Mouse (Mus musculus) left cerebral cortex, postnatal 10 days (tissue): ENCODE measurements at regions not wholly inside any gene's neighbourhood (a gene's known extent, or its start where the extent isn't known, plus 50 kb on each side); places are given as distances from the start of the nearest gene placed in this dataset.

ENCODE experiments used
- DNase-seq, 2 experiments: peaks; one replicate each; pipeline ENCODE4 v3.0.0; 2021 to 2022; ENCODE audit warnings: low spot score in 2 of 2, mixed read lengths in 1 of 2; ENCODE audit errors: extremely low spot score in 1 of 2
- intact Hi-C: fragments of 180-260 bp; cut with DNase I; formaldehyde crosslinking; loops from one replicate; pipeline ENCODE4 v1.15.1; 2025

DNA sequence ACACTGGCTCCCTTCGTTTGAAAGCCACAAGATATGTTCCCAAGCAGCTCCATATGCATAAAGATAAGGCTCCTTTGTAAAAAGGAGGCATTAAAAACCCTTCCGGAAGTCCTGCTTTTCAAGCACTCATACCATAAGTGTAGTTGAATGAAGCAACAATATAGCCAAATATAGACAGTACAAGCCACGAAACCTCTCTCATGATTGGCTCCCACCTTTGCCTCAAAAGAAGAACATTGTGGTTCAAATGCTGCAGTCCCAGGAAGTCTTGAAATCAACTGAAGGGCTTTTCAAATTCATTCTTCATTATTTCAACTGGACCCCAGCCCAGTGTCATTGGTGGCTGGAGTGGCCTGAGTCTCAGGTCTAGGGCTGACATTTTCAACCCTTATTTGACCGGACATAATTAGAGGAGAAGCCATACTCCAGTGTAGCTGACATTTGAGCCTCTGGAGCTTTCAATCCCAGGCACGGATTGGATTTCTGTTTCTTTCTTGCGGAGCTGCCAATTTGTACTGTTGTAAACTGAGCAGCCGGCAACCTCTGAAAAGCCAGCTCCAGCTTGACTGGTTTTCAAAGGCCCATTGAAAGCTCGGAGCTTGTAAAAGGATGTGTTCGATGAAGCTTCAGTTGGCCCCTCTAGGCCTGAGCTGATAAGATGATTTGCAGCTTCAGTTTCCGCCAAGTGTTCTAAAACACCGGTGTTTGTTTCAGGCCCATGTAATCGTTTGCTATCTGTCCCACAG lies 105.4 kb downstream of the Tmsb4x start:
- peak in 1 of 2 experiments; percentile 13 for DNase-seq
- intact Hi-C loops, result no loop called here

DNA sequence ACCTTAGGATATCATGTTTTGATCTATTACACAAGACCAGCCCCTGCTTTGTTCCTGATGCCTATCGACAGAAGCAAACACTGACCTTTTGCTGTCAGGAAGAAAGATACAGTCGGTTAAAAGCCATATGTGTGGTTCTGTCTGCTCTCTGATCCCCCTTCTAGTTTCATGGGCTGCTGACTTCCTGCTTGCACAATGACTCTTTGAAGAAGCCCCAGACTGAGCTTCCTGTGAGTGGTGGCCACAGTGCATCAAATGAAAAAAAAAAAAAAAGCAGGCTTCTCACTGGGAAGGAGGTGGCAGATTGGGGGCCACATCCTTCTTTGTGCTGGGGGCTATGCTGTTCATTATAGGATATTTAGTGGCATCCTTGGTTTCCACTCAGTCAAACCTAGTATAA lies 107.2 kb downstream of the Tmsb4x start:
- intact Hi-C loops, result no loop called here
- DNase-seq, result no peak

DNA sequence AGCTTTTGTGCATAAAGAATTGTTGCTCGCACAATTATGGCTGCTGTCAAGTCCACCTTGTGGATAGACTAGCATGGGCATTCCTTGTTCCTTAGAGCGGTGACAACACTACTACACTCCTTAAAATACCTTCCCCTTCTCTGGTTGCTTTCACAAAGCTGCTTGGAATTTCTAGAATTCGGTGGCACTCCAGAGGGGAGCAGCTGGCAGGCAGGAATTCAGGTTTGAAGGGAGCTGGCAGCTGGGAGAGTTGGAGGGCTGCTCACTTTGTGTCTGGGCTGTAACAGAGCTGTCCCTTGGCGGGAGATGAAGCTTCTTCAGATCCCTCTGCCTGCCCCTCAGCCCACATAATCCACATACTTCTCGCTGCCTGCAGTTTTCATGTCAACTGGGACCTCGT lies 109.7 kb downstream of the Tmsb4x start:
- no peak for DNase-seq
- intact Hi-C loops, result no loop called here

DNA sequence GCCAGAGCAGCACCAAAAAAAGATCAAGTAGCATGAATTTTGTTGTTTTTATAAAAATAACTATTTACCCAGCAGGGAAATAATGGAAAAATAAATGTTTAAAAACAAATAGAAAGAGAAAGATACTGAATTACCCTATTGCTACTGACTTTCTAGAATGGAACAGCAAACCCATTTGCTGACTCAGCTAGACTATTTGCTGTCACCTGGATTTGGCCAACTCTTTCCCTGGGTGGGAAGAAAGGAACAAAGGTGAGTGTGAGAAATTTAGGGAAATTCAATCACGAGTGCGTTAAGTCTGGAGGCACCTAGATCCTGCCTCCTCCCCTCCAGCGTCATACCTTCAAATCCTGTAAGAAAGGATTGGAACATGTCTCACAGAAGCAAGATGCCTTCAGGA lies 110.2 kb downstream of the Tmsb4x start:
- intact Hi-C loops, result no loop called here
- no peak for DNase-seq

DNA sequence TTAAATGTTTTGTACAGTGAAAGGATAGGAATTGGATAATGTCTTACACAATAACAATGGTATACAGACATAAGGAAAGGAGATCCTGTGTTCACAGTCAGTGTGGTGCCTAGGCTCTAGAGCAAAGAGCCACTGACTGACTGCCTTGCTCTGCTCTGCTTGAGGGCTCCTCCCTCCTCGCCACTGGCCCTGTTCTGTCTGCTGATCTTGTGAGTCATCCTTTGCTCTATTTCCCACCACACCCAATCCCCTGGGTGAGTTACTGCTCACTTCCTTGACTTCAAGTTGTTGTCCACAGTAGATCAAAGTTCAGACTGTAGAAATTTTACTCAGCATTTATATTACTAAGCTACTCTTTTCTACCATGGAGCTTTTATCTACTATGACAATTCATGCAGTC lies 117.3 kb downstream of the Tmsb4x start:
- DNase-seq, result peak in 1 of 2 experiments; percentile 55
- intact Hi-C loops, result no loop called here

DNA sequence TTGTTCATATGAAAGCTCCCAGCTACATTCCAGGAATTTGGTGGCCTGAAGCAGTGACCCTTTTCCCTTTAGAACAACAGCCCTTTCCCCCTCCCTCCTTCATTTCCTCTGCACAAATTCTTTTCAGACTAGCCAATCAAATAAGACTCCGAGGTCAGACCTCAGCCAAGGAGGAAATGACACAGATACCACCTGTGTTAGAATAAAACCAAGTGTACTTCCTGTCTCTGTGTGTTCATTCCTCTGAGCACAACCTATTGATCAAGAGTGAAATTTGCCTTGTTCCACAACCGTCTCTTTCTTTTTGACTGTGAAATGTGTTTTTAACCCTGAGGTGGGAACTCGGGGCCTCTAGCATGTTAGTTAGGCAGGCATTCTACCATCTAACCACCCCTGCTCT lies 120.2 kb downstream of the Tmsb4x start:
- DNase-seq, result no peak
- intact Hi-C loops, result no loop called here

DNA sequence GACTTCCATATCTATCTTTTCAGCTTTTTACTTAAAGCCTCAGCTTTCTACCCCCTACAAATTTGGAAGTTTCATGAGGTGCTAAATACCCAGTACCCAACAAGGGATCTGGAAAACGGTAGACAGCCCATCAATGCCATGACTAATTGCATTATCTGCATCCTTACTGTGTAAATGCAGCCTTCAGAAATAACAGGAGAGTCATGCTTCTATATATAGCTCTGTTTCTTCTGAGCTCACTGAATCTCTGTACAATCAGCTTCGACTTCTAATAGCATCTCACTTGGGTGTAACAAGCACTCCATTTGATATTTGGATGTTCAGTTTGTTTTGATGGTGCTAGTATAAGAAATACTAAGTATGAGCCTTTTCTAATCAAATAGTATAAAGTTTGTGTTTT lies 120.7 kb downstream of the Tmsb4x start:
- intact Hi-C loops, result no loop called here
- DNase-seq, result no peak

DNA sequence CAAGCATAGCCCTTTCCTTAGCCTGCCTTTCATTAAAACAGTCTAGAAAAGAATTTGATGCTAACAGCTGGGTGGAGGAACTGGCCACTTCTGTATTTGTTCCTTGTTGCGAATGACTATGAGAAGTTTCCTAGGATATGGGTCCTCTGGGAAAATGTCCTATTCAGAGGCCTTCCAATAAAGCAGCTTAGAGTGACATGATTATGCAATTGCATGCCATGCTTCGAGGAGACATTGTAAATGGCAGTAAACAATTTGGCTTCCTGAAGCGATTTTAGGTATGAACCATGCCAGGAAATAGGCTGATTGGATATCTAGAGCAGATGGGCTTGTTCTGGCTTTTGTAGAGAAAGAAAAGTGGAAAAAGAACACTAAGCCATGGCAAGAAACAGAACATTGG lies 128.3 kb downstream of the Tmsb4x start:
- intact Hi-C loops, result no loop called here
- no peak for DNase-seq

DNA sequence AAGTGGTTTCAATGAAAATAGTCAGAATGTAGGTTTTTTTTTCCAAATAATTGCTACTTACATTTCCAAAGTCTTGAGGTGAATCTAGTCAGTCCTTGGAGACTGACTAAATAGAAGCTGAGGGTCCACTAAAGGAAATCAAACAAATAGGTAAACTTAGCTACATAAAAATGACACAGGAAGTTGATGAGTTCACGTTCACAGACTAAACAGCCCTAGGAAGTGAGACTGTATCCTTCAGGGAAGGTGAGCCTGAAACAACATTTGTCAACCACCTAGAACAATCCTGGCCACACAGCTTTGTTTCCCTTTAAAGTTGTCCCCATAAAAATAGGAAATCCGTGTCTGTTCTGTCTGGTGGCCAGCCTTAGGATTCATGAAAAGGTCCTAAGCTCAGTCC lies 140.0 kb downstream of the Tmsb4x start:
- intact Hi-C loops, result no loop called here
- no peak for DNase-seq

DNA sequence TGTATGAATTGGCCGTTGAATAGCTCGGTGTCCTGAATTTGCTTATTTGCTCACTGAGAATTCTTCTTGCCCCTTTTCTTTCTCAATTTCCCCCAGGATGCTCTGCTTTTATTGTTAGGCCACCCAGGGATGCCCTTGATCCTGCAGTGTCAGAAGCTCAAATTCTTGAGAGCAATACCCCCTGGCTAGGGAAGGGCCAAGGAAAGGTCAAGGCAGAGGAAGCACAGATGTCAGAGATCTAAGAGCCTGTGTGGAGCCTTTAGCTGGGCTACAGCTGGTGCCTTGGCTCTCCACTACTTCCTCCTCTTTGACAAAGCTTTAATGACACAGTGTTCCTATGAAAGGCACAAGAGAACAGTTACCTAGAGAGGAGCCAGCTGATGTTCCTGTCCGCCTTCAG lies 141.2 kb downstream of the Tmsb4x start:
- intact Hi-C loops, result no loop called here
- DNase-seq, result peak in 1 of 2 experiments; percentile 40

DNA sequence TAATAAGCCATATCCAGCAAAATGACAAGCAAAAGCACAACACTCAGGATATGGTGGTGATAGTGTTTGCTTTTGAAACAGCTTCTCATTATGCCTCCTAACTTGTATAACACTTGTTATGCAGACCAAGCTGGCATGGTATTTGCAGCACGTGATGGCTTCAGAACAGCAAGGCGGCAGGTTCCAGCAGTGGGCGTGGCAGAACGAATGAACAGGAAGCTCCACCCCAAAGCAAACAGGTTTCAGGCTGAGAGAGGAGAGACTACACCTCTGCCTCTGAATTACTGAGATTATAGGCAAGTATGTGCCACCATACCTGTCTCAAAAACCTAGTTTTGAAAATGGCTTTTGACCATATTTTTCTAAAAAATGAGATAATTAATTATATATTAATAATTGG lies 145.2 kb downstream of the Tmsb4x start:
- DNase-seq, result no peak
- intact Hi-C loops, result no loop called here

DNA sequence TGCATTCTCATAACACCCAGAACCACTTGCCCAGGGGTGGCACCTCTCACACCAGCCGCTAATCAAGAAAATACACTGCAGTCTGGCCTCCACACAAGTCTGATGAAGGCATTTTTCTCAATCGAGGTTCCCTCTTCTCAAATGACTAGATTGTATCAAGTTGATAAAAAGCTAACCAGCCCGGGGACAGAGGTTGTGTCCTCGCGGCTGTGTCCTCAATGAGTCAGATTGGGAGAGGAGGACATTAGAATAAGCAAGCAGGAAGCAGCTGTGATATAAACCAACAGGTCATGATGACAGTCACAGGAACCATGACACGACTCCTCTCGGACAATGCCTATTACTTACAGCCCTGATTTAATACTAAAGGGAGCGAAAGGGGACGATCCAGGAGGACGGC lies 156.7 kb downstream of the Tmsb4x start:
- intact Hi-C loops, result no loop called here
- no peak for DNase-seq

DNA sequence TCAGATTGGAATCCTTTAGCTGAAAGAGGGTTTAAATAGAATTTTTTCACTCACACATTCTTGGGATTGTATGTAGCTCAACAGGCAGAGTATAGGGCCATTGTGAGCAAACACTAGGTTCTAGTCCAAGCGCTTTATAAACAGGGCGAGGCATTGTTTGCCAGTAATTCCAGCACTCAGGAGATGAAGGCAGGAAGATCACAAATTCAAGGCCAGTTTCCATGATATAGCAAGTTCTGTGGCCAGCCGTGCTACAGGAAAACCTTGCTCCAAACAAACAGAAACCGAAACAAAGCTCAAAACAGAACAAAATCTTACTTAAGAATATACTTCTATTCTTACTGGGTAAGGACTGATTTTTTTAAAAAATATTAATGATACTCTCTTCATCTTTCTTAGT lies 159.0 kb downstream of the Tmsb4x start:
- DNase-seq, result no peak
- intact Hi-C loops, result no loop called here

DNA sequence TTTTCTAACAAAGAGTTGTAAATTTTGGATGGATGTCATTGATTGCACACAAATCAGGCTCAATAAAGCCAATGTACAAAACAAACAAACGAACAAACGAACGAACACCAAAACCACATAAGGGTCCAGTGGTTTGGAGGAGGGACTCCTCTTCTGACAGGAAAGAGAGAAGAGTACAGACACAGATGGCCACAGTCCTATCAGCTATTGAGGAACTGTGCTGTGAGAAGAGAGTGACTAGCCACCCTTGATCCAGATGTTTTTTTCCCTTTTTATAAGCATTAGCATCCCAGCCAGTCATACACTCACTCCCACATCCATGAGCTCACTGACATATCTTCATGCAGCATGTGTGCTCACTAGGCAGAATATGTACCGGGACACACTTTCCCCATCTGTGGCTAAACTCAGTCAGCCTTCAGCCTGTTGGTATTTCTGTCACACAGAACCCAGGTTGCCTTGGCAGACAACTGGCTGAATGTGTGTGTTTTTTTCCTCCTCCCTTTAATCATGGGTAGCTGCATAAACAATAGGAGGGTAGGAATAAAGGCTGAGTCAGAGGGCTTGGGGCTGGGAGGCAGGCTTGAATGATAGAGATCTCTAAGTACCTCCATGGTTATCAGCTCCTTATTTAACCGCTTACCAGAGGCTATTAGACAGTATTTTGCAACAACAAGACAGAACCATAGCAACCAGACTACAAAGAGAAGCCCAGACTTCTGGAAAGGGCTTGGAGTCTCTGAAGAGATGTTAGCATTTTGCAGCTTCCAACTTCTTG lies 159.7 kb downstream of the Tmsb4x start:
- no peak for DNase-seq

DNA sequence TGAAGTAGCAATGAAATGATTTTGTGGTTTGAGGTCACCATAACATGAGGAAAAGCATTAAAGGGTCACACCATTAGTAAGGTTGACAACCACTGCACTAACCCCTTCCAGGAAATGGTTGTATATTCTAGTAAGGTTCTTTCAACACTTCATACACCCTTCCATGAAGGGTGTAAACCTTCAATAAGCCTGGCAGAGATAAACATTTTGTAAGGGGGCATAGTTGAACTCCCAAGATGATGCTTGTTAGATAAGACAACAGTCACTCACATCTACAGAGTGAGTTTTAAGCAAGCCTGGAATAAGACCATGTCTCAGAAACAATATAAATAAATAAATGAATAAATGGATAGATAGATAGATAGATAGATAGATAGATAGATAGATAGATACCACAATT lies 171.1 kb downstream of the Tmsb4x start:
- DNase-seq, result no peak
- intact Hi-C loops, result no loop called here

More for the DNA sequence above, 159.7 kb downstream of the Tmsb4x start:
- intact Hi-C loops, result no loop called here

DNA sequence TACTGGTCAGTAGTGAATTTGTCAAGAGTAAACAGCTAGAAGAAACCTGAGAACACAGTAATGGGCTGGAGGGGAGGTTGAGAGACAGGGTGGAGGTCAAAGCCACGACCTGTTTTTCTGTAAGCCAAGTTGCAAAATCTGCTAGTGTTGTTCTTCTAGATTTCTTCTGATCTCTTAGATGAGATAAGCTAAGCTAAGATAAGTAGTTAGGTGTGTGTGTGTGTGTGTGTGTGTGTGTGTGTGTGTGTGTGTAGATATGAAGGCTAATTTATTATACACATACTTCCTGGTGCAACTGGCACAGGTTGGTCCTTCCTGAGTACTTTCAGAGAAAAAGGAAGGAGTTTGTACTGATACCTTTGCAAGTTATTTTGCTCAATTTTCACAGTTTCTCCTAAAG lies 172.8 kb downstream of the Tmsb4x start:
- DNase-seq, result no peak
- intact Hi-C loops, result no loop called here

DNA sequence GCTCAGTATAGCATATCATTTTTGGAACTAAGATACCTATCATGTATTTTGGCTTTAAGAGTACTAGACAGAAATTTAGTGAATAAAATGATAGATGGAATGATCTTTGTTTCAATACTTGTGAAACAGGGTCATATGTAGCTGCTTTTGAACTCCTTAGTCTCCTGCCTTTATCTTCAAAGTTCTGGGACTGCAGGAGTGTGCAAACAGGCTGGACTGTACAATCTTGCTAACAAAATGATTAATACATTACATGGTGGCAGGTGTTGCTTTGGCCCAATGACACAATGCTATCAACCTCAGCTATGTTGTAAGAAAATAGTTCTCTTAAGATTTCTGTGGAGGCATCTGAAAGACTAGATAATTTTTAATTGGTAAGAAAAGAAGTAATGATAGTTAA lies 173.5 kb downstream of the Tmsb4x start:
- intact Hi-C loops, result no loop called here
- DNase-seq, result no peak

DNA sequence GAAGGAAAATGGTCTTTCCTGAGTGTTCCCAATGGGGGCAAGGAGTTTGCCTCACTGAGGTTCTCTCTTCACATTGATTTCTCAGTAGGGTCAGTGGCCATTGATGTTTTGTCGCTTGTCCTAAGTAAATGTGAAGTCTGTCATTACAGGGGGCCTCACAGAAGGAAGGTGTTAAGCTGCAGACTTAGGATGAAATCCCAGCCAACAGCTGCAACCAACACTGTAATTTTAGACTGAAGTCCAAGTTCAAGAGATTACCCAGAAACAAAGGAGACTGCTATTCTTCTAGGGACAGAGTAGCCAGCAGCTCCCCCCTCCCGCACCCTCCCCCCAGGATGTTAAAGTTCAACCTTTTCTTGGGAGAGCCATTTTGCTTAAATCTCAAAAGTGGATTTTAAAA lies 176.0 kb downstream of the Tmsb4x start:
- intact Hi-C loops, result no loop called here
- DNase-seq, result no peak

DNA sequence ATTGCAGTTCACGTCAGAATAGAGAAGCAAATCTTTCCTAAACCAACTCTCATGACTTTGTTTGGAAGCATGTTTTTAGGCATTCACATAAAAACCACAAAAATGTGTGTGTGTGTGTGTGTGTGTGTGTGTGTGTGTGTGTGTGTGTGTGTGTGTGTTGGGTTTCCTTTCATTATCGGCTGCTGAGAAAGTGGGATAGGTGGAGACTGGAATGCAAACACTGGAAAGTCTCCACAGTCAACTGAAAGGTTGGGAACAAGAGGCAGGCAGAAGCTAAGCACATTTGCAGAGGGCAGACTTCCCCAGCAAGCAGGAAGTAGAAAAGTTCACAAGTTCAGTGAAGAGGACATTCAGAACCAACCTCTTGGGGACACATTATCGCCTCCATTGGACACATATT lies 176.5 kb downstream of the Tmsb4x start:
- intact Hi-C loops, result no loop called here
- DNase-seq, result no peak

DNA sequence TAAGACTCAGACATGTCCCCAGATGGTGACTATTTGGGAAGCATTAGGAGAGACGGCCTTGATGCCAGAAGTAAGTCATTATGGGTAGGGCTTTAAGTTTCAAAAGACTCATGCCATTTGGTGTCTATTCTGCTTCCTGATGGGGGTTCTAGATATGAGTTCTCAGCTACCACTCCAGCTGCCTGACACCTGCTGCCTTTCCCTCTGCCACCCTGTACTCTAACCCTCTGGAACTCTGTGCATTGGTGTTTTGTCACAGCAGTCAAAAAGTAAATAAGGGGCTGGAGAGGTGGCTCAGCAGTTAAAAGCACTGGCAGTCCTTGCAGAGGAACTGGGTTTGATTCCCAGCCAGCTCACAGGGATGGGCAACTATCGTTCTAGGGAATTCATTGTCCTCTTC lies 177.6 kb downstream of the Tmsb4x start:
- no peak for DNase-seq
- intact Hi-C loops, result no loop called here

DNA sequence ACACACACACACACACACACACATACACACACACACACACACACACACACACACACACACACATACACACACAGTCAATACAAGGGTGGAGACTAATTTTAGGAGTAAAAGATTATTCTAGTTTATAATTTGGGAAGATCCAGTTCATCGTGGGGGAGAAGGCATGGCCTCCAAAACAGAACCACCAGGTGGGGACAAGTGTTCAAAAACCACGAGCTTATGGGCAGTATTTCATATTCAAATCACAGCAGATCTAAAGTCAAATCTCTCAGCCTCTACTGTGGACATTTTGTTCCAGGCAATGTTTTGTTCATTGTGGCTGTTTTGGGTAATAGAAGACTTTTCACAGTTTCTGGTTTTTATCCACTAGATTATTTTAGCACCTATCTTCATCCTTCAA lies 193.5 kb downstream of the Tmsb4x start:
- no peak for DNase-seq
- intact Hi-C loops, result no loop called here
